Mouse (Mus musculus) neural tube, embryonic 13.5 days (tissue): ENCODE data around the gene Vwa7. TPM values are rescaled to one million over a fixed set of nuclear protein-coding genes. Genes with fewer than 3 reads are reported as not detected.
A peak's percentile ranks its signal among the peaks of the same experiment; 100 is the strongest.

Experiments
- ATAC-seq: fragments of 200-750 bp; cut with Nextera tagmentation; 2 replicates; pipeline ENCODE4 v1.8.0; 2017; ENCODE audit warnings: low read depth, mild to moderate bottlenecking, moderate TSS enrichment, moderate library complexity
- H3K27ac ChIP-seq: fragments of 300-500 bp; sonication (generic); replicated peaks from 2 replicates; pipeline ENCODE4 v1.5.1; 2015; ENCODE audit warnings: moderate library complexity, mild to moderate bottlenecking, inconsistent platforms
- H3K27me3 ChIP-seq: fragments of 300-500 bp; sonication (generic); 2 replicates; pipeline ENCODE4 v1.6.1; 2015; ENCODE audit warnings: mild to moderate bottlenecking, inconsistent platforms
- H3K36me3 ChIP-seq: fragments of 300-500 bp; sonication (generic); 2 replicates; pipeline ENCODE4 v1.6.1; 2015; ENCODE audit warnings: mild to moderate bottlenecking, inconsistent platforms
- H3K4me1 ChIP-seq: fragments of 300-500 bp; sonication (generic); replicated peaks from 2 replicates; pipeline ENCODE4 v1.6.1; 2015; ENCODE audit warnings: inconsistent platforms
- H3K4me2 ChIP-seq: fragments of 300-500 bp; sonication (generic); 2 replicates; pipeline ENCODE4 v1.6.1; 2015; ENCODE audit warnings: inconsistent platforms, mild to moderate bottlenecking, moderate library complexity
- H3K4me3 ChIP-seq: fragments of 300-500 bp; sonication (generic); 2 replicates; pipeline ENCODE4 v1.5.1; 2015; ENCODE audit warnings: mild to moderate bottlenecking, inconsistent platforms
- H3K9ac ChIP-seq: fragments of 300-500 bp; sonication (generic); 2 replicates; pipeline ENCODE4 v1.6.1; 2015; ENCODE audit warnings: moderate library complexity, mild to moderate bottlenecking, inconsistent platforms
- H3K9me3 ChIP-seq: fragments of 300-500 bp; sonication (generic); 2 replicates; pipeline ENCODE4 v1.6.1; 2016; ENCODE audit warnings: inconsistent platforms
- WGBS: fragments of 180-500 bp; shearing (Covaris S2); methylation state at CpG from one replicate; pipeline ENCODE4 v1.1.7; 2015; 5-methylcytosine and 5-hydroxymethylcytosine counted together
- polyA plus RNA-seq: library from polyadenylated mRNA; unstranded; fragments of >200 nt; fragmentation: Nextera tagmentation; extraction: Ambion mirVana; gene quantifications from 2 replicates; pipeline ENCODE4 v1.2.1, GENCODE M21; 2015

Gene Vwa7
- polyA plus RNA-seq, 1 experiment from 2014 or later = 0.18 TPM

- Histone ChIP-seq H3K27me3 (no peaks in the 10 kb centered on the region), H3K9ac (no peak overlapping the region), H3K9me3 (no peaks in the 10 kb centered on the region), H3K36me3 (peaks cover 57% of the 10 kb centered on the region), H3K4me3 (no peak overlapping the region), H3K27ac (no peak overlapping the region), H3K4me1 (peaks cover 21% of the 10 kb centered on the region), H3K4me2 (no peak overlapping the region)
- 80% methylated on average over 10 of the region's 10 CpGs for WGBS
- ATAC-seq = no peak
These were observed 669 bp downstream of the Vwa7 start for GRCm38 (mm10) chr17:35016791-35017705.

- Histone ChIP-seq H3K27me3 (no peaks in the 10 kb centered on the region), H3K9ac (no peak overlapping the region), H3K27ac (no peak overlapping the region), H3K36me3 (peaks cover 51% of the 10 kb centered on the region), H3K9me3 (no peaks in the 10 kb centered on the region), H3K4me1 (peaks cover 21% of the 10 kb centered on the region), H3K4me3 (no peak overlapping the region), H3K4me2 (no peak overlapping the region)
- 75% methylated on average over 14 of the region's 14 CpGs for WGBS
- no peak for ATAC-seq
These were observed 1.3 kb downstream of the Vwa7 start for GRCm38 (mm10) chr17:35017706-35018030.

GRCm38 (mm10) chr17:35018171-35018570 lies 1.8 kb downstream of the Vwa7 start:
- WGBS = 82% methylated on average over 3 of the region's 3 CpGs
- H3K36me3 ChIP-seq = peaks cover 46% of the 10 kb centered on the region
- H3K4me2 ChIP-seq = no peak overlapping the region
- H3K4me1 ChIP-seq = peaks cover 21% of the 10 kb centered on the region
- H3K4me3 ChIP-seq = no peak overlapping the region
- no peak for ATAC-seq
- H3K27me3 ChIP-seq = no peaks in the 10 kb centered on the region
- H3K9me3 ChIP-seq = no peaks in the 10 kb centered on the region
- no peak overlapping the region for H3K9ac ChIP-seq
- no peak overlapping the region for H3K27ac ChIP-seq

- Histone ChIP-seq H3K27me3 (no peaks in the 10 kb centered on the region), H3K4me1 (peaks cover 21% of the 10 kb centered on the region), H3K36me3 (peaks cover 29% of the 10 kb centered on the region), H3K9ac (no peak overlapping the region), H3K27ac (no peak overlapping the region), H3K4me3 (no peak overlapping the region), H3K9me3 (no peaks in the 10 kb centered on the region), H3K4me2 (no peak overlapping the region)
- ATAC-seq = no peak
- WGBS = 75% methylated on average over 11 of the region's 11 CpGs
These were observed 3.5 kb downstream of the Vwa7 start for GRCm38 (mm10) chr17:35019894-35020293.

- Histone ChIP-seq H3K4me1 (peaks cover 21% of the 10 kb centered on the region), H3K4me3 (no peak overlapping the region), H3K27ac (no peak overlapping the region), H3K4me2 (no peak overlapping the region), H3K9me3 (no peaks in the 10 kb centered on the region), H3K36me3 (peaks cover 22% of the 10 kb centered on the region), H3K9ac (no peak overlapping the region), H3K27me3 (no peaks in the 10 kb centered on the region)
- ATAC-seq = no peak
- 93% methylated on average over 8 of the region's 8 CpGs for WGBS
These were observed 4.2 kb downstream of the Vwa7 start for GRCm38 (mm10) chr17:35020551-35020950.

- Histone ChIP-seq H3K27ac (no peak overlapping the region; the same call in 1 of the 2 replicates), H3K36me3 (peaks cover 15% of the 10 kb centered on the region), H3K9me3 (no peaks in the 10 kb centered on the region), H3K9ac (peak overlapping the region; percentile 41), H3K4me1 (peaks cover 23% of the 10 kb centered on the region), H3K4me2 (peak overlapping the region; percentile 25), H3K27me3 (no peaks in the 10 kb centered on the region), H3K4me3 (no peak overlapping the region)
- ATAC-seq = 0 out of 2 replicates have a peak, but pooled peaks have one; percentile 52
- 10% methylated on average over 17 of the region's 17 CpGs for WGBS
These were observed 4.9 kb downstream of the Vwa7 start for GRCm38 (mm10) chr17:35021163-35021808.

GRCm38 (mm10) chr17:35021842-35022477 lies 5.6 kb downstream of the Vwa7 start:
- Histone ChIP-seq H3K27ac (no peak overlapping the region; the same call in 1 of the 2 replicates), H3K4me3 (no peak overlapping the region), H3K9me3 (no peaks in the 10 kb centered on the region), H3K36me3 (0 out of 2 replicates have a peak, but pooled peaks cover 10% of the 10 kb centered on the region), H3K27me3 (no peaks in the 10 kb centered on the region), H3K4me2 (no peak overlapping the region), H3K9ac (no peak overlapping the region; the same call in 1 of the 2 replicates), H3K4me1 (peaks cover 20% of the 10 kb centered on the region)
- no peak for ATAC-seq
- WGBS = 67% methylated on average over 6 of the region's 6 CpGs

GRCm38 (mm10) chr17:35022541-35023060 lies 6.2 kb downstream of the Vwa7 start:
- ATAC-seq = no peak
- no peak overlapping the region for H3K4me2 ChIP-seq
- H3K27me3 ChIP-seq = no peaks in the 10 kb centered on the region
- 95% methylated on average over 8 of the region's 8 CpGs for WGBS
- no peak overlapping the region for H3K9ac ChIP-seq
- H3K9me3 ChIP-seq = no peaks in the 10 kb centered on the region
- H3K27ac ChIP-seq = no peak overlapping the region
- H3K36me3 ChIP-seq = 0 out of 2 replicates have a peak, but pooled peaks cover 4% of the 10 kb centered on the region
- H3K4me1 ChIP-seq = peaks cover 26% of the 10 kb centered on the region
- H3K4me3 ChIP-seq = no peak overlapping the region

GRCm38 (mm10) chr17:35023221-35023620 lies 6.8 kb downstream of the Vwa7 start:
- no peak overlapping the region for H3K4me3 ChIP-seq
- peaks cover 31% of the 10 kb centered on the region for H3K4me1 ChIP-seq
- H3K36me3 ChIP-seq = no peaks in the 10 kb centered on the region
- no peak overlapping the region for H3K4me2 ChIP-seq
- no peak overlapping the region for H3K9ac ChIP-seq
- ATAC-seq = no peak
- 88% methylated on average over 5 of the region's 5 CpGs for WGBS
- H3K27me3 ChIP-seq = no peaks in the 10 kb centered on the region
- no peaks in the 10 kb centered on the region for H3K9me3 ChIP-seq
- H3K27ac ChIP-seq = no peak overlapping the region

- Histone ChIP-seq H3K4me3 (no peak overlapping the region), H3K27me3 (no peaks in the 10 kb centered on the region), H3K9ac (no peak overlapping the region), H3K27ac (no peak overlapping the region), H3K36me3 (no peaks in the 10 kb centered on the region), H3K4me2 (no peak overlapping the region), H3K9me3 (no peaks in the 10 kb centered on the region), H3K4me1 (peaks cover 35% of the 10 kb centered on the region)
- 75% methylated on average over 4 of the region's 4 CpGs for WGBS
- ATAC-seq = no peak
These were observed 7.4 kb downstream of the Vwa7 start for GRCm38 (mm10) chr17:35023756-35024155.

- H3K36me3 ChIP-seq = no peaks in the 10 kb centered on the region
- no peaks in the 10 kb centered on the region for H3K9me3 ChIP-seq
- 85% methylated on average over 13 of the region's 13 CpGs for WGBS
These were observed 7.9 kb downstream of the Vwa7 start for GRCm38 (mm10) chr17:35024261-35024660.

More at GRCm38 (mm10) chr17:35024261-35024660, 7.9 kb downstream of the Vwa7 start:
- Histone ChIP-seq H3K9ac (0 out of 2 replicates have a peak overlapping the region, but pooled peaks have one; percentile 5), H3K4me1 (peaks cover 38% of the 10 kb centered on the region), H3K4me2 (no peak overlapping the region), H3K27ac (no peak overlapping the region), H3K4me3 (no peak overlapping the region), H3K27me3 (no peaks in the 10 kb centered on the region)
- no peak for ATAC-seq
